Mouse (Mus musculus) A20 (cell line): Measurements from ENCODE around the gene Prkcg.
"Not testable (repeated sequence)": the region's sequence is repeated elsewhere in the genome, so short reads cannot be mapped to it uniquely, and the experiment has no call there.

ENCODE experiments used
- DNase-seq: peaks from one replicate; pipeline ENCODE4 v3.0.0-alpha.2; 2011; ENCODE audit warnings: low read depth, low spot score

Prkcg gene

GRCm38 (mm10) chr7:3288976-3289970 is at the start of gene Prkcg, which contains the start of gene Myadm:
Prkcg (plus strand) TSS chr7:3289179.
Myadm (plus strand) TSS chr7:3289080.
- DNase-seq, result peak; percentile 91

DNA sequence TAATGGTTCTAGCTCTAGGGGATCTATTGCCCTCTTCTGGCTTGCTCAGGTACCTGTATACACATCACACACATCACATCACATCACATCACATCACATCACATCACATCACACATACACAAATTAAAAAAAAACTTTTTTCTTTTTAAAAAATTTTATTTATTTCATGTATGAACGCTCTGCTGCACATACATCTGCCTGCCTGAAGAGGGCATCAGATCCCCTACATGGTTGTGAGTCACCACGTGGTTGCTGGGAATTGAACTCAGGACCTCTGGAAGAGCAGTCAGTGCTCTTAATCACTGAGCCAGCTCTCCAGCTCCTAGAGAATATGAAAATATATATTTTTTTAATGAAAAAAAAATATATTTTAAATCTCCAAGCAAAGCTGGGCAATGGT is 49.8 kb upstream of the Prkcg start:
- peak; percentile 23 for DNase-seq

- no peak for DNase-seq
These were observed 28.3 kb upstream of the Prkcg start for GRCm38 (mm10) chr7:3260701-3261100.

GRCm38 (mm10) chr7:3261446-3261845 is 27.5 kb upstream of the Prkcg start:
- DNase-seq, result no peak

DNA sequence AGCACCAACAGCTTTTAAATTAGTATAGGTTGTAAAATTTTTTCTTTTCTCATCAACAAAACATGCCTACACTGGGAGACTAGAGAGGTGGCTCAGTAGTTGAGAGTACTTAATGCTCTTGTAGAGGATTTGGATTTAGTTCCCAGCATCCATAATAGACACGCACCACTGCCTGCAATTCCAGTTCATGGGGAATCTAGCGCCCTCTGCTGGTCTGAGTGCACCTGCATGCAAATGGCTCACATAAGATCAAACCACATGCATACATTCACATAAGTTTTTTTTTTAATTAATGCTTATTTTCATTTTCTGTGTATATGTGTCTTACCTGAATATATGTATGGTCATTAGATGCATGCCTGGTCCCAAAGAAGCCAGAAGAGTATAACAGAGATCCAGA is 26.2 kb upstream of the Prkcg start:
- DNase-seq, result peak; percentile 53

GRCm38 (mm10) chr7:3264390-3265022 is 24.5 kb upstream of the Prkcg start:
- DNase-seq, result no peak

DNA sequence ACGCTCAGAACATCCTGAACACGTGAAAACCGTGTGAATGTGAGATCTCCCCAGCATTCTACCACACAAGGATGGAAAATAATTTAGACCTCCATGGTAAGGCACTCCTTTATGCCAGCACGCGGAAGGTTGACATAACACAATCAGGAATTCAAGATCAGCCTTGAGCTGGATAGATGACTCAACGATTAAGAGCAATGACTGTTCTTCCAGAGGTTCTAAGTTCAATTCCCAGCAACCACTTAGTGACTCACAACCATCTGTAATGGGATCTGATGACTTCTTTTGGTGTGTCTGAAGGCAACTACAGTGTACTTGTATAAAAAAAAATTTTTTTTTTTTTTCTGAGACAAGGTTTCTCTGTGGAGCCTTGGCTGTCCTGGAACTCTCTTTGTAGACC is 23.7 kb upstream of the Prkcg start:
- DNase-seq, result no peak

DNA sequence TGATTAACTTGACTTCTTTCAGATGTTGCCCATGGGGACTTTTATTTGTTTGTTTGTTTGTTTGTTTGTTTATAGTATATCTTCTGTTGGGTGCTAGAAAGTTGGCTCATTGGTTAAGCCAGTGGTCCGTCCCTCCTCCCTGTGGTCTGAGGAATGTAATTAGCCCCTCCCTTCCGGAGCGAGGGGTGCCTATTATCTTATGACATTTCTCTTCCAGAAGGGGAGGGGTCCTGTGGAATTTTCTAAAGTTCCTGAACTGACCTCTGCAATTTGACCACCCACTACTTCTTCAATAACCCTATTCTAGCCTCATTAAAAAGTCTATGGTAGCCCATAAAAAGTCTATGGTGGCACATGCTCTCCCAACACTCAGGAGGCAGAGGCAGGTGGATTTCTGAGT is 21.7 kb upstream of the Prkcg start:
- no peak for DNase-seq

DNA sequence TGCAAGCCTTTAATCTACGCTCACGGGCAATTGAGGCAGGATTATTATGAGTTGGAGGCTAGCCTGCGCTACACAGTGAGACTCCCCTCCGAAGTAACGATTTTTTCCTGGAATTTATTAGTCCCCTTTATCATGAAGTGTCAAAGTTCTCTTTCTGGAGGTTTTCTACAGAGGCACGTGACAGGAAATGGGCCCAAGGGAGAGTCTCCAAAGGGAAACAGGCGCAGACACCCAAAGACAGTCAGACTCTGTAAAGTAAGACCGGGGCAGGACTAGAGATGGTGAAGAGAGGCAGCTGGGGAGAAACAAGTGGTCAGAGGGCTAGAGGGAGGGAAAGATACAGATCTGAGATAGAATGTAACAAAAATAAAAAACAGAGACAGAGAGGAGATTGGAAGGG is 21.1 kb upstream of the Prkcg start:
- DNase-seq, result no peak

- no peak for DNase-seq
These were observed 20.7 kb upstream of the Prkcg start for GRCm38 (mm10) chr7:3268291-3268690.

DNA sequence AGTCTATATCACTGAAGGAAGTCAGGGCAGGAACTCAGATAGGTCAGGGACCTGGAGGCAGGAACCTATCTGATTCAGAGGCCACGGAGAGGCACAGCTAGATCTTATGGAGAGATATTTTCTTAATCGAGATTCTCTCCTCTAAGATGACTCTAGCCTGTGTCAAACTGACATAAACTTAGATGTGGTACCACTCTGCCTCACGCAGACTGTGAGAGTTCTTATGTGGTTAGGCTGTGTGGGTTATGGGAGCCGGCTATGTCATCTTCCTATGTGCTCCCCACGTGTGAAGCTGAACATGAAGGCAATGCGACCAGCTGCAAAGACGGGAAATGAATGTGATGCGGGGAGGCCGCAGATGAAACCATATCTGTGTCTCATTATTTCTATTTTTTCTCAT is 16.8 kb upstream of the Prkcg start:
- no peak for DNase-seq

DNA sequence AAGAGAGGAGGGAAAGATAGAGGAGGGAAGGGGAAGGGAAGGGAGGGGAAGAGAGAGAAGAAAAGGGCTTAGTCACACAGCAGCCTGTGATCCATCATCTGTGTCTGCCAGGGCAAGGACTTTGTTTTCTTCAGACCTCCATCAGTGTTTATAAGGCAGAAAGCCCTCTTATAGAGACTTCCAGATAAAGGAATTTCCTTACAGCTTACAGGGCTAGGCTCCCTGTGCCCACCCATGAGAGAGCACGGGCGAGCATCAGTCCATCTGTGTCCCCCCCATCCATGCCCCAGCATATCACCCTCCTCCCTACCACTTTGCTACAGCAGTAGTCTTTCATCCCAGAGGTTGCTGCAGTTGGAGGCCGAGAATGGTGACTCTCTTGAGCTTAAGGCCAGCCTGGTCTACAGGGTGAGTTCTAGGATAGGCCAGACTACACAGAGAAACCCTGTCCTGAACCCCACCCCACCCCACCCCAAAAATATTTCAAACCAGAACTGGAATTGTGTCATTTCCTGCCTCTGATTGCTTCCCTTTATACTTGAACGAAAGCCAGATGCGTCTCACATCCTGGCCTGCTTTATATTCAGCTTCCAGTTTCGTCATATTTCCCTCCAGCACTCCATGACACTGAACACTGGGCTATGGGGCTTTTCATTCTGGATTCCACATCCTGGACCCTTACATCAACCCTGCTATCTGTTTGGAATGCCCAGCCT is 13.4 kb upstream of the Prkcg start:
- peak; percentile 19 for DNase-seq

DNA sequence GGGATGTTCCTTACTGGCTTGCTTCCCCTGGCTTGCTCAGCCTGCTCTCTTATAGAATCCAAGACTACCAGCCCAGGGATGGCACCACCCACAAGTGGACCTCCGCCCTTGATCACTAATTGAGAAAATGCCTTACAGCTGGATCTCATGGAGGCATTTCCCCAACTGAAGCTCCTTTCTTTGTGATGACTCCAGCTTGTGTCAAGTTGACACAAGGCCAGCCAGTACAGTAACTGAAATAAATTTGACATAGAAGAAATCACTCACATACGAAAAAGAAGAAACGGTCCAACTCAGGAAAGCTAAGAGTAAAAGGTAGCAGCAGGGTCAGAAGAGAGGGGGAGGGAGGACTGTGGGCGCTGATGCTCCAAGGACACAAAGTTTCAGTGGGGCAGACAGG is 12.2 kb upstream of the Prkcg start:
- not testable (repeated sequence) for DNase-seq

GRCm38 (mm10) chr7:3280080-3280653 is 8.8 kb upstream of the Prkcg start:
- DNase-seq, result peak; percentile 53

GRCm38 (mm10) chr7:3280654-3281153 is 8.3 kb upstream of the Prkcg start:
- DNase-seq, result no peak

GRCm38 (mm10) chr7:3281741-3282140 is 7.2 kb upstream of the Prkcg start:
- DNase-seq, result peak; percentile 80

- peak; percentile 80 for DNase-seq
These were observed 5.7 kb upstream of the Prkcg start for GRCm38 (mm10) chr7:3283081-3283875.

DNA sequence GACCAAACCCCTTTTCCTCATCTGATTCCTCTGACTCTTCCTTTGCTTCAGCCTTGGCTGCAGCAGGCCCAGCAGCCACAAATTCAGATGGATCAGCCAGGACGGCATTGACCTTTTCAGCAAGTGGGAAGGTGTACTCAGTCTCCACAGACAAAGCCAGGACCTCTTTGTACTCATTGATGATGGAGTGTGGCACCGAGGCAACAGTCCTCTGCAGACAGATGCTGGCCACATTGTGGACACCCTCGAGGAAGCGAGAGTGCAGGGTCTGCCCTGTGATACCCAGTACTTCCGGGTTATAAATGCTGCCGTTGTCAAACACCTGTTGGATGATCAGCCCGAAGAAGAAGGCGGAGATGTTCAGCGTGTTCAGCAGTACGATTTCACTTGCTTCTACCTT is 4.4 kb upstream of the Prkcg start:
- DNase-seq, result peak; percentile 55

DNA sequence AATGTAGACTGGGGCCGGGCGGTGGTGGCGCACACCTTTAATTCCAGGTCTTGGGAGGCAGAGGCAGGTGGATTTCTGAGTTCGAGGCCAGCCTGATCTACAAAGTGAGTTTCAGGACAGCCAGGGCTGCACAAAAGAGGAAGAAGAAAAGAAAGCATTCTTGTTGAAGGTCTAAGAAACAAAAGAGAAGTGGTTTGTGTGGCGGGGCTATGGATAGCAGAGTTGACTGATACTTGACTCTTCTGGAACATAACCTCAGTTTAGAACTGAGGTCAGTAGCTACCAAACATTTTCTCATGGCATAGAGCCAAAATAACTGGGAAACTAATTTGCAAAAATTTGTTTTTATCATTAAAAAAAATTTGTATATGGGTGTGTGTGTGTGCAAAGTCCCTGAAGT is 2.9 kb upstream of the Prkcg start:
- peak; percentile 67 for DNase-seq

DNA sequence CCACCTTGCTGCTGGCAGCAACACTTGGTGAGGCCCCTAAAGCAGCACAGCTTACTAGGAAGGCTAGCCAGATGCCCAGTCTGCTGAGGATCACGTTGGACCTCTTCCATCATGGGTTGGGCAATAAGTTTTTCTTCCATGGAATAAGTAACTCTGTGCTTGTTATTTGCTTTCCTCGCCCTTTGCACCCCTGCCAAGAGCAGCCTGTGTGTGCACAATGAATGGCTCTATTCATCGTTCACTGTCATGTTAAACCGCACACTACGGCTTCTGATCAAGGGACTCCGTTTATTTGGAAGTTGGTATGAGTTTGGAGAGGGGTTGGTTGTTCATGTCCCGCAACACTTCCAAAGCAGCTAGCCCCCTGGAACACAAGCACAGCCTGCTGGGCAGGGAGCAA is 1.8 kb upstream of the Prkcg start:
- DNase-seq, result no peak
